Mouse (Mus musculus) G1E (cell line): ENCODE data around the gene Rgs6. TPM values are rescaled to one million over a fixed set of nuclear protein-coding genes. Genes with fewer than 3 reads are reported as not detected.

Experiments
- ATAC-seq: 2 replicates; pipeline ENCODE4 v1.8.0; 2016; ENCODE audit warnings: mild to moderate bottlenecking; ENCODE audit not compliant: insufficient number of reproducible peaks, poor library complexity, low FRiP score, severe bottlenecking; ENCODE audit errors: extremely low read depth
- DNase-seq: peaks from one replicate; pipeline ENCODE4 v3.0.0; 2012; ENCODE audit warnings: low spot score
- H3K27me3 ChIP-seq: 2 replicates; pipeline ENCODE4 v1.6.1; 2012; ENCODE audit warnings: mild to moderate bottlenecking, low read length, inconsistent platforms; ENCODE audit not compliant: insufficient read depth
- H3K36me3 ChIP-seq: replicated peaks from 2 replicates; pipeline ENCODE3; 2012; ENCODE audit warnings: mild to moderate bottlenecking, inconsistent platforms
- H3K4me1 ChIP-seq: 2 replicates; pipeline ENCODE4 v1.6.1; 2012; ENCODE audit warnings: low read depth, low read length, inconsistent platforms, mixed read lengths; ENCODE audit not compliant: insufficient read depth
- H3K4me3 ChIP-seq: 2 replicates; pipeline ENCODE4 v1.5.1; 2012; ENCODE audit warnings: low read depth, mild to moderate bottlenecking, inconsistent platforms, low read length, moderate library complexity, mixed read lengths
- H3K9me3 ChIP-seq: replicated peaks from 2 replicates; pipeline ENCODE4 v1.6.1; 2012; ENCODE audit warnings: inconsistent platforms
- CTCF ChIP-seq: IDR thresholded peaks from 2 replicates; pipeline ENCODE4 v1.5.1; 2012; ENCODE audit warnings: low read depth, low read length, inconsistent platforms, mixed read lengths
- GATA1 ChIP-seq: IDR thresholded peaks from 2 replicates; pipeline ENCODE4 v1.6.1; 2012; ENCODE audit warnings: borderline replicate concordance, low read length, inconsistent platforms, mixed read lengths
- GATA2 ChIP-seq: IDR thresholded peaks from 2 replicates; pipeline ENCODE4 v1.6.1; 2012; ENCODE audit warnings: low read depth, low read length, inconsistent platforms, borderline replicate concordance
- POLR2AphosphoS5 ChIP-seq: IDR thresholded peaks from 2 replicates; pipeline ENCODE4 v1.6.1; 2012; ENCODE audit warnings: low read depth, low read length, inconsistent platforms; ENCODE audit not compliant: insufficient replicate concordance
- TAL1 ChIP-seq: conservative IDR thresholded peaks from 2 replicates; pipeline ENCODE4 v1.6.1; 2012; ENCODE audit warnings: low read depth, low read length, inconsistent platforms, mixed read lengths
- polyA plus RNA-seq: library from polyadenylated mRNA; stranded (reverse); fragments of >175 nt; gene quantifications from 2 replicates; pipeline ENCODE4 v1.2.3, GENCODE M21; 2012
- total RNA-seq, 2 experiments: library from RNA; stranded (forward) in 1 of 2; stranded (reverse) in 1 of 2; fragments of 200-1000 nt in 1 of 2; fragments of >200 nt in 1 of 2; fragmentation: Nextera tagmentation in 1 of 2; gene quantifications; 2 replicates each; pipeline ENCODE4 v1.2.3; 2014 to 2017

Gene Rgs6
- total and polyA plus RNA-seq, 3 experiments: 0.44 TPM; not detected in 2

DNA sequence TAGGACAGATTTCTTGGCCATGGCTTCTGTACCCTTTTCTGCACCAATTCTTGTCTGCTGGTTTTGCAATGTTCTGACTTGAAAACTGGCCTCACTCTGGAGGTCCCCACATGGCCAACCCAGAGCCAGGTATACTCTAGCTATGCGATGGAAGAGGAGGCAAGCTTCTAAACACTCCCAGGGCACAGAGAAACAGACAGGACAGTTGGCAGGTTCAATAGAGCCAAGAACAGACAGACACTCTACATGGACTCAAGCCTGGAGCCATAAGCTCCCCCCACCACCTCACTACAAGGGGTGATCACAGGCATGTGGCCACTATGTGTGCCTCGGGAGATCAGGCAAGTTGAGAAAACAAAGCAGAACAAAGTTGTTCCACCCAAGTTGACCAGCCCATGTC, 572.1 kb downstream of the Rgs6 start:
- ATAC-seq (no peak), DNase-seq (no peak)
- no peaks in the 10 kb centered on the region for H3K36me3 ChIP-seq
- peaks cover 44% of the 10 kb centered on the region for H3K27me3 ChIP-seq
- H3K9me3 ChIP-seq: no peaks in the 10 kb centered on the region
- no peak overlapping the region for H3K4me3 ChIP-seq
- H3K4me1 ChIP-seq: no peaks in the 10 kb centered on the region
- no peak for TF ChIP-seq GATA1
- TF ChIP-seq GATA2: no peak
- TF ChIP-seq CTCF: no peak
- TF ChIP-seq TAL1: no peak
- TF ChIP-seq POLR2AphosphoS5: no peak

DNA sequence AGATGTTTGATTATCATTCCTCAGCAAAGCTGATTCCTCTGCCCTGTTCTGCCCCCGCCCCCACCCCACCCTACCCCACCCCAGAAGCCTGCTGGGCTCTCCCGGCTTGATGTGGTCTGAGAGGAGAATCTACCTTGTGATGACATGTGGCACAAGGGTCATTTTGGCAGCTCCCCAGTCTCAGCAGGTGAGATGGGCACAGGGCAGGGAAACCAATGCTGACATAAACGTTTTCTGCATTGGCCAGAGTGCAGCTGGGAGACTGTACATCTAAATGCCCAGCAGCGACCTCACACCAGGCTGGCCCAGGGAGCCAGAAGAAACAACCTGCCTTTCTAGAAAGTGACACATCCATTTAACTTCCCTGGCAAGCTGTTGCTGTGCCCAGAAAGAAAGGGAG, 572.6 kb downstream of the Rgs6 start:
- DNase-seq: no peak
- no peak for ATAC-seq
- H3K4me1 ChIP-seq: no peaks in the 10 kb centered on the region
- TF ChIP-seq CTCF (no peak), TAL1 (no peak), GATA1 (no peak), POLR2AphosphoS5 (no peak), GATA2 (no peak)
- H3K4me3 ChIP-seq: no peak overlapping the region
- peaks cover 43% of the 10 kb centered on the region for H3K27me3 ChIP-seq
- H3K9me3 ChIP-seq: no peaks in the 10 kb centered on the region
- no peaks in the 10 kb centered on the region for H3K36me3 ChIP-seq

DNA sequence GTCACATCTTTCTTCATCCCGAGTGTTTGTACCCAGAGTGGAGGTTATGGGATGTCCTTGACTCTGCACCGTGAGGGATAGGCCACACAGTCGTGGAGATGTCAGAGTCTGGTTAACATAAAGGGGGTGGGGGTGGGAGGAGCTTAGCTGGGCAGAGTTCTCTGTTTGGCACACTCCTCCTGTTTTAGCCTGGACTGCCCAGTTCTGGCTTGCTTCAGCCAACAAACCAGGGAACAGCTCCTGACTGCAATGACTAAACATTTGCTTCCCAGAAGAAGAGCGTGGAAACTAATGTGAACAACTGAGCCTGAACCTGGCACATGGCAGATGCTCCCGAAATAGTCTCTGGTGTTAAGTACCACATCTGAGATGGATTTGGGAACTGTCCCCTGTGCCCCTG, 575.6 kb downstream of the Rgs6 start:
- TF ChIP-seq POLR2AphosphoS5: no peak
- no peak for TF ChIP-seq GATA1
- TF ChIP-seq TAL1: no peak
- no peak for TF ChIP-seq CTCF
- no peak for TF ChIP-seq GATA2
- H3K4me3 ChIP-seq: no peak overlapping the region
- H3K4me1 ChIP-seq: no peaks in the 10 kb centered on the region
- H3K27me3 ChIP-seq: peaks cover 44% of the 10 kb centered on the region
- H3K36me3 ChIP-seq: no peaks in the 10 kb centered on the region
- no peaks in the 10 kb centered on the region for H3K9me3 ChIP-seq
- no peak for ATAC-seq
- DNase-seq: no peak

DNA sequence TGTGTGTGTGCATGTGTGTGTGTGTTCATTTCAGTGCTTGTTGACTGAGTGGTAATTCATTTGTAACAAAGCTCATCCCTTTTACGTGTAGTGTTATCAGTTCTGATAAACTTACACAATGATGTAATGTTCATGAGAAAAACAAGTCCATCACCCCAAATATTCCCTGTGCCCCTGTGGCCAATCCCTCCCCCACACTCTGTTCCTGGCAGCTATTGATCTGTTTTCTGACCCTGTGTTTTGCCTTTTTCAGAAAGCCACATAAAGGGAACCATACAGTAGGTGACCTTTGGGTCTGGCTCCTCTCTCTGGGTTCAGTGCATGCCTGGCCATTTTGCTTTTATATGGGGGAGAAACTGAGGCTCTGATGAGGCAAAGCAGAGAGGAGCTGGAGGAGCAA, 577.0 kb downstream of the Rgs6 start:
- Histone ChIP-seq H3K36me3 (no peaks in the 10 kb centered on the region), H3K9me3 (no peaks in the 10 kb centered on the region), H3K27me3 (peaks cover 56% of the 10 kb centered on the region), H3K4me3 (no peak overlapping the region), H3K4me1 (no peaks in the 10 kb centered on the region)
- no peak for ATAC-seq
- TF ChIP-seq TAL1: no peak
- TF ChIP-seq POLR2AphosphoS5: no peak
- no peak for TF ChIP-seq GATA1
- TF ChIP-seq CTCF: no peak
- TF ChIP-seq GATA2: no peak
- DNase-seq: no peak

DNA sequence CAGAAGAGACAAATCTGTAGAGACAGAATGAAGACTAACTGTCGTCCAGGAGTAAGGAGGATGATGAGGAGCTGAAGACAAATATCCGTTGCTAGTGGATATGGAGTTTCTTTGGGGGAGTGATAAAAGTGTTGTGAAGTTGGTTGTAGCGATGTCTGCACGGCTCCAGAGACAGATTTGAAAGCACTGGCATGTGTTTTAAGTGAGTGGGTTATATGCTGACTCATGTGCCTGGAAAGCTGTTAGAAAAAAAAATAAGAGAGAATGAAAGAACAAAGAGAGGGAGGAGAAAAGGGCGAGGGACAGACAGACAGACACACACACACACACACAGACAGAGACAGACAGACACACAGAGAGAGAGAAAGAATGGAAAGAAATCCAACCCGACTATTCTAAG, 580.2 kb downstream of the Rgs6 start:
- Histone ChIP-seq H3K4me1 (no peaks in the 10 kb centered on the region), H3K9me3 (no peaks in the 10 kb centered on the region), H3K36me3 (no peaks in the 10 kb centered on the region), H3K27me3 (peaks cover 61% of the 10 kb centered on the region), H3K4me3 (no peak overlapping the region)
- no peak for ATAC-seq
- TF ChIP-seq TAL1: no peak
- no peak for DNase-seq

DNA sequence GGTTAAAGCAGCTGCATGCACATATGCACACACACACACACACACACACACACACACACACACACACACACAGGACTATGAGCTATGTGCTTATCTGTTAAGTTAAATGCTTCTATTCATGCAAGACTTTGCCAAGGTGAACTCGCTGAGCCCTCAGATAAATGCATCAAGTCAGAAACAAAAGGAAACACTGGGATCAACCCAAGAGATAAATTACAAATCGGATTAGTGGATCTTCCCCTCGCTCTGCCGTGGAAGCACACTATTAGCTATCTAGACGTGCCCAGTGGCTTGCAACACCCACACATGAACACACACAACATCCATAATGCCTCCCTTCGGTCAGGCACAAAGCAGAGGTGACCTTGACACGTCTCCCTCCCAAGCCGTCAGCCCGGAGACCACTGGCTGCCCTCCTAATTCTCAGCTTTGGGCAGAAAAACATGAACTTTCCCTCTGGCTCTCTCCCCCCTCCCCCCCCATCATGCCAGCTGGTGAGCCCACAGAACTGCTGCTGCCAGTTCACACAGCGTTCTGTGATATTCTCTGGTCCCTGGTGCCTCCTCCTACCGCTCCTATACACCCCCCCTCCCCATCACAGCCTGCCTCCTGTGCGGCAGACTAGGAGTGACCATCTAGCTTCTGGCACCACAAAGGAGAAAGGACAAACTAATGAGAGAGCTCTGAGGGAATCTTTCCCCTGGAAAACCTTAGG, 581.6 kb downstream of the Rgs6 start:
- no peak overlapping the region for H3K4me3 ChIP-seq
- no peak for DNase-seq
- no peak for ATAC-seq
- no peaks in the 10 kb centered on the region for H3K4me1 ChIP-seq
- no peak for TF ChIP-seq CTCF
- no peak for TF ChIP-seq TAL1
- no peak for TF ChIP-seq POLR2AphosphoS5
- TF ChIP-seq GATA2: no peak
- TF ChIP-seq GATA1: no peak
- no peaks in the 10 kb centered on the region for H3K36me3 ChIP-seq
- no peaks in the 10 kb centered on the region for H3K9me3 ChIP-seq
- peaks cover 52% of the 10 kb centered on the region for H3K27me3 ChIP-seq

DNA sequence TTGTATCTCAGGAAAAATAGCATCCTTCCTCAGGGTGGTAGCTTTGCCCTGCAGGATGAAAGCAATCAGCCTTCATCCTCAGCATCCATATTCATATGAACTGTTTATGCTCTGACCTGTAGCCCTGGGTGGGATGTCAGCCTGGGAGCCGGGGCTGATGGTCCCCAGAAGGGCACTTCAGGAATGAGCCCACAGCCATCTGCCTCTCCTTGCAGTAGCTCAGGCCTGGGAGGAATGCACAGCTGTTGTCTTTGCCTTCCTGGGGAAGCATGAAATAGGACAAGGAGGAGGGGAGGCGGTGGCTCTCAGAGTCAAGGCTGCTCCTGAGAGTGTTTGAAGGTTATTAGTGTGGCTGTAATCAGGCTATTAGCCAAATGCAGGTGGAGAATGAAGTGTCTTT, 590.7 kb downstream of the Rgs6 start:
- no peak for ATAC-seq
- no peaks in the 10 kb centered on the region for H3K4me1 ChIP-seq
- no peaks in the 10 kb centered on the region for H3K9me3 ChIP-seq
- no peak overlapping the region for H3K4me3 ChIP-seq
- H3K36me3 ChIP-seq: no peaks in the 10 kb centered on the region
- TF ChIP-seq TAL1: no peak
- TF ChIP-seq POLR2AphosphoS5: no peak
- TF ChIP-seq GATA2: no peak
- TF ChIP-seq CTCF: no peak
- no peak for TF ChIP-seq GATA1
- DNase-seq: no peak
- peaks cover 63% of the 10 kb centered on the region for H3K27me3 ChIP-seq
